Mouse (Mus musculus) ES-Bruce4 (cell line): ENCODE data around the gene Lyar.

ENCODE experiments used
- CTCF ChIP-seq: IDR thresholded peaks from one replicate; pipeline ENCODE4 v1.8.1; 2011; ENCODE audit warnings: low read depth, low read length
- EP300 ChIP-seq: IDR thresholded peaks from 2 replicates; pipeline ENCODE4 v1.6.1; 2011; ENCODE audit warnings: low read depth, low read length; ENCODE audit not compliant: insufficient read depth
- POLR2A ChIP-seq: IDR thresholded peaks from one replicate; pipeline ENCODE4 v1.8.1; 2011; ENCODE audit warnings: low read length; ENCODE audit not compliant: insufficient read depth

GRCm38 (mm10) chr5:38255644-38256043 lies 35.4 kb downstream of the Lyar start:
- TF ChIP-seq CTCF (no peak), EP300 (no peak), POLR2A (no peak)
